Mouse (Mus musculus) cerebellum, adult 9-11 months (tissue): ENCODE results near the gene Scyl2.
A peak's percentile ranks its signal among the peaks of the same experiment; 100 is the strongest.
"Not testable (repeated sequence)": the region's sequence is repeated elsewhere in the genome, so short reads cannot be mapped to it uniquely, and the experiment has no call there.

Source experiments
- DNase-seq: peaks from one replicate; pipeline ENCODE4 v3.0.0; 2022

Gene Scyl2

DNA sequence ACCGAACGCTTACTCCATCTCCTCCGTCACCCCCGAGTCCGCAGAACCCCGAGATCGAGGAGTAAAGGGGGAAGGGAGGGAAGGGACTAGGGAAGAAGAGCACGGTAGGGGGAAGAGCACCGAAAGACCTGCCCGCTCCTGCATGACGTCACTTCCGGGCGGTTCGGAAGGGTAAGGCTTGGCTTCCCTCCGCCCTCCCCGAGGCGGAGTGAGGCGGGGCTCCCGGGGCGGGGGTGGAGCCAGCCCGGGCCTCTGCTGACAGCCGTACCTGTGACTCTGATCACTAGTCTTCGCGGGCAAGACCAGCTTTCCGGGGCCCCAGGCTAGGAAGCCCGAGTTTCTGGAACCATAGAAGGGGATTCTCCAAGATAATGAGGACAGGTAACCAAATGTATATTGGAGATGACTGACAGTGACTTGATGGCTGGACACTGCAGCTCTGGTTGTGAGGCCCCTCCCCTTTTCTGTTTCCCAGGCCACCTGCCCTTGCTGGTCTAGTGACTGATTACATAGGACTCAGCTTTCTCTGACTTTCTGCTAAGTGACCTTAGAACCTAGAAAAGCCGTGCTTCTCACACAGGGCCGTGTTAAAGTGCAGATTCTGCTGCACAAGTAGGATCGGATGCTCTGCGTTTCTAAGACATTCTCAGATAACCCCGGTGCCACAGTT is at the start of gene Scyl2:
Scyl2 (minus strand) TSS at position 147 of the 670 bp plus-strand sequence.
- peak; percentile 96 for DNase-seq

- peak; percentile 90 for DNase-seq
Observed at GRCm38 (mm10) chr10:89732001-89732794, 46.1 kb upstream of the Scyl2 start, which contains the start of gene Actr6. Gene Actr6 (minus strand): TSS chr10:89732295.

DNA sequence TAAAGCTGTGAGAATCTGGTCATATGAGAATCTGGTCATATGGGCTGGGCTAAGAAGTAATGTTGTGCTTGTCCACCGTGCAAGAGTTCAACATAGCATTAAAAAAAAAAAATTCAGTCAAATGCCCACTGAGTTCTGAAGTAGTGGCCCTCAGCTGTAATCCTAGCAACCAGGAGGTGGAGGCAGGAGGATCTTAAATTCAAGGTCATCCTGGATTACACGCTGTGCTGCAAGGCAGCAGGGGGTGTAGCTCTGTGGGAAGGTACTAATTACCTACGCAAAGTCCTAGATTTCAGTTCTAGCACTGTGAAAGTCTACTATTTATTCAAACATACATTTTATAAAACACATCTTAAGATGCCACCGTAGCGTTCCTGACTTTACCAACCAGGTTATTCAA is 45.3 kb upstream of the Scyl2 start:
- DNase-seq, result no peak

DNA sequence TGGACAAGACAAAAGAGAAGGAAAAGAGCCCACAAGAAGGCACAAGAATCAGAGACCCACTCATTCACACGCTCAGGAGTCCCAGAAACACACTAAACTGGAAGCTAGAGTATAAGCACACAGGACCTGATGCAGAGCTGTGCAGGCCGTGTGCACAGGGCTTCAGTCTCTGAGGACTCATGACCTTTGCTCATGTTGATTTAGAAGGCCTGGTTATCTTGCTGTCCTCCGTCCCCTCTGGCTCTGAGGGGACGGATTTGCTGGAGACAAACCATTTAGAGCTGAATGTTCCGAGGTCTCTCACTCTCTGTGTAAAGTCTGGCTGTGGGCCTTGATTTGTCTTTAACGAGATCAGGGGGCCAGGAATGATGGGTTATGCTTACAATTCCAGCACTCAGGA is 44.3 kb upstream of the Scyl2 start:
- no peak for DNase-seq

- DNase-seq, result no peak
Observed at GRCm38 (mm10) chr10:89722247-89723195, 36.4 kb upstream of the Scyl2 start.

DNA sequence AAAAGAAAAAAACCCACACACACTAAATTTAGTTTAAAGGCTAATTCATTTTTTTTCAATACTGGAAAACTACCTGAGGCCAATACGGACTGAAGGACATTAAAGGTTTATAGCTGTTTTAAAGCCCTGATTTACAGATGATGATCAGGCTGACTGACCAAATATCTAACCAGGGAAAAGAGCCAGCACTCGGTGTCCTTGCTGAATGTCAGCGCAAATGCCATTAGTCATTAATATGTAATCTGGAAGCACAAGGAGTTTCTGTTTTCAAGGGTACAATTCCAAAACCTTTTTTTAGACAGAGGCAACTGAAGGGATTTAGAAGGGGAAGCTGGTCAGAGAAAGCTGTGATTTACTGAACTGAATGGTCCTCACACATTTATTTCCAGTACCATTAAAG is 34.7 kb upstream of the Scyl2 start:
- no peak for DNase-seq

DNA sequence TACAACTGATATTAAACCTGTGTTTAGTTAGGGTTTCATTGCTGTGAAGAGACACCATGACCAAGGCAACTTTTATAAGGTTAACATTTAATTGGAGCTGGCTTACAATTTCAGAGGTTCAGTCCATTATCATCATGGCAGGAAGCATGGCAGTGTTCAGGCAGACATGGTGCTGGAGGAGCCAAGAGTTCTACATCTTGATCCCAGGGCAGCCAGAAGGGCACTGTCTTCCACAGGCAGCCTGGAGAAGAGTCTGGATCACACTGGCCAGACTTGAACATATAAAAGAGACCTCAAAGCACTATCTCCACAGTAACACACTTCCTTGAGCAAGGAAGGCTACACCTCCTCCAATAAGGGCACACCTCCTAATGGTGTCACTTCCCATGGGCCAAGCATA is 34.2 kb upstream of the Scyl2 start:
- no peak for DNase-seq

DNA sequence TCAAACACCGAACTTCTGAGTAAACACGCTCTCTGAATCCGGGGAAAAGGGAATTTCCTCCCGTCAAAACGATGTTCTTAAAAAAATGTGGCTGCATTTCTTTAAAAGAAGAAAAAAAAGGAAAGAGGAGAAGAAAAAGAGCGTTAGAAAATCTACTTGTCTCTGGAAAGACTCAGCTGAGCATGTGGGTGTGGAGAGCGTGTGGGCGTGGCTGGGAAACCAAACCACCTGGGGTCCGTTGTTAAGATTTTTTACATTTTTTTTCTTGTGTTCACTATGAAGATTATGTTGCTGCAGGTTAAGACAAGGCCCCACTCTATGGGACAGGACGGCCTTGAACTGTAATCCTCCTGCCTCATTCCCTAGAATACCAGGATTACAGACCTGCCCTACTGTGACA is 28.8 kb upstream of the Scyl2 start:
- DNase-seq, result no peak

GRCm38 (mm10) chr10:89708720-89709119 is 22.6 kb upstream of the Scyl2 start:
- DNase-seq, result no peak

DNA sequence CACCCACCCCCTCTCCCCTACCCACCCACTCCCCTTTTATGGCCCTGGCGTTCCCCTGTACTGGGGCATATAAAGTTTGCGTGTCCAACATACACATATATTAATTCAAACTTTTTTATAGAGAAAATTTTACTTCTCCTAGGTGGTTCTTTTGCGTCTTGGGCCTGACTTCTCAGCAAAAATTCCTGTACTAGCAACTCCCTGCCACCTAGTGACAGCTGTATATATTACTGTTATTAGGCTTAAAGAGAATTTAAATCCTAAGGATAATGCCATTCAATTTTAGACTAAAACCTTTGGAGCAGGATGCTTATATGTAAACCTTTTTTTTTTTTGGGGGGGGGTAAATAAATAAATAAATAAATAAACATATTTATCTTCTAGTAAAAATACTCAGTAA is 21.3 kb upstream of the Scyl2 start:
- DNase-seq, result no peak

DNA sequence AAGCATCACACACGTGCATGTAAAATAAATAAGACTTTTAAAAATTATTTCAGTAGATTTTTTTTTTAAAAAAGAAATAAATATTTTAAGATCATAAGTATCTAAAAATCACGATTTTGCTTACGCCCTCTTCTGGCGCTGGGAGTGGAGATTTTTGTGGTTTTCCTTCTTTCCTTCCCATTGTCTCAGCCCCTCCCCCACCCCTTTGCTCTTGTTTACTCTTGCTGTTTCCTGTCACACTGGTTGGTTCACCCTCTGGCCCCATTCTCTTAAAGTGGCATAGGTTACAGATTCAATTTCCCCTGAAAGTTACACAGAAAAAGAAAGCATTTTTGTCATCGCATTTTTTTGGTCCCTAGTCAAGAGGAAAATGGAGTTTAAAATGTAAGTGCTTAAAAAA is 17.0 kb upstream of the Scyl2 start:
- DNase-seq, result no peak

GRCm38 (mm10) chr10:89697956-89698355 is 11.9 kb upstream of the Scyl2 start:
- no peak for DNase-seq

DNA sequence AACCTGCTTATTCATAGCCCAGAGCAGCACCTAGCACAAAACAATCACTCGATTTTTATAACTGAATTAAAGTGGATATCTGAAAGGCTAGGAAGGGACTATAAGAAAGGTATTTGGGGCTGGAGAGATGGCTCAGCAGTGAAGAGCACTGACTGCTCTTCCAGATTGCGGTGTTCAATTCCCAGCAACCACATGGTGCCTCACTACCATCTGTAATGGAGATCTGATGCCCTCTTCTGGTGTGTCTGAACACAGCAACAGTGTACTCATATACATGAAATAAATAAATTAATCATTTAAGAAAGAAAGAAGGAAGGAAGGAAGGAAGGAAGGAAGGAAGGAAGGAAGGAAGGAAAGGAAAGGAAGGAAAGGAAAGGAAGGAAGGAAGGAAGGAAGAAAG is 10.2 kb upstream of the Scyl2 start:
- DNase-seq, result not testable (repeated sequence)

DNA sequence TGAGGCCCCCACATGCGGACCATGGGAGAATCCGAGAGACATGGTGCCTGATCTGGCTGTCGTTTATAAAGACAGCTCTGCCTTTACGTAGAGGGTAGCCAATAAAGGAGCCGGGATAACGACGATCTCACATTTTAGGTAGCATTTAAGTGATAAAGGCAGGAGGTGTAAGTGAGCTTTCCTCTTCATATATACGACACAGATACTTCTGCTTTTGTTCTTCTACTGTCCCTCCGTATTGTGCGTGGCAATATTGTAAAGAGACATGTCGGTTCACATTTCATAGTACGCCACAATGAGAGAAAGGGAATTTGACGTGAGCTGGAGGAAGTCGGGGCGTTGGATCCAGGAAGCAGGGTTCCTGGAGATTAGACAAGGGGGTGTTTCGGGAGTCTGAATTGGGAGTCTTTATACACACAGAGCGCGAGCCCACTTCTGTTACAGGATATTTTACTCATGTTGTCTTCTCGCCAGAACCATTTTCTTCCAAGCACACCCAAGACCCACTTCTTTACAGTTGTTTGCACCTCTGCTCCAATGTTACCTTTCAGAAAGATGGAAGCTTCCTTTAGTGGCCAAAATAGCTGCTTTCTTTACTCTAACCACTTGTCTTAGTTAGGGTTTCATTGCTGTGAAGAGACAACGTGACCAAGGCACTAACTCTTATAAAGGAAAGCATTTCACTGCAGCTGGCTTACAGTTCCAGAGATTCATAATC is 9.3 kb upstream of the Scyl2 start:
- no peak for DNase-seq

DNA sequence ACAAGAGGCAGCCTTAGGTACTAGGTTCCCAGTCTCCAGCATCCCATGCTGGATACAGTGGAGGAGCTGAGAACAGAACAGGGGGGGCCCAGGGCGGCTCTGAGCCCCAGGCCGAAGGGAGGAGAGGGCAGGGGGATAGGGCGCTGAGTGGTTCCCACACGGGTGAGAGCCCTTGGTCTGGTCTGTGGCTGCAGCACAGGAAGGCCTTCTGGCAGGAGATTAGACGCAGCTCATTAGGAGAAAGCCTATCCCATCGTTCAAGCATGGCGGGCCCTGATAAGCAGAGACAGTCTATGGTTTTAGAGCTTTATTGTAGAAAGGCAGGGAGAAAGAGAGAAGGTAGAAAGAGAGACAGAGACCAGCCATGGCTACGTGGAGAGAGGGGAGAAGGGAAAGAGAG is 3.9 kb upstream of the Scyl2 start:
- no peak for DNase-seq

DNA sequence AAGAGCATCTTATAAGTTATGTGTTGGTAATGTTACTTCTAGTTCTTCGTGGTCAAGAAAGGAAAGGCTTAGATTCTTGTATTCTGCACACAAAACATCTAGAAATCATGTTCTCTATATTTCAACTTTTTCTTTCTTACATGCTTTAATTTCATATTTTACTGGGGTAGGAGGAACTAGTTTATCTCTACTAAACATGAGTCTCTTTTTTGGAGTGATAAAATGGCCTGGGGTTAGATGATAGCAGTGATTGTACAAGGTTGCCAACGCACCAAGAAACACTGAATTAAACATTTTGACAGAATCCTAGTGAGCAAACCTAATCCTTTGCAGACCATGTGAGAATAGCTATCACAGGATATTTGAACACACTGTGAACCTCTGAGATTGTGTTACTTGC is 1.4 kb upstream of the Scyl2 start:
- DNase-seq, result no peak

GRCm38 (mm10) chr10:89685391-89686138 is 520 bp downstream of the Scyl2 start:
- no peak for DNase-seq

GRCm38 (mm10) chr10:89682961-89683360 is 3.1 kb downstream of the Scyl2 start:
- no peak for DNase-seq

- no peak for DNase-seq
Observed at GRCm38 (mm10) chr10:89682157-89682556, 3.9 kb downstream of the Scyl2 start.

DNA sequence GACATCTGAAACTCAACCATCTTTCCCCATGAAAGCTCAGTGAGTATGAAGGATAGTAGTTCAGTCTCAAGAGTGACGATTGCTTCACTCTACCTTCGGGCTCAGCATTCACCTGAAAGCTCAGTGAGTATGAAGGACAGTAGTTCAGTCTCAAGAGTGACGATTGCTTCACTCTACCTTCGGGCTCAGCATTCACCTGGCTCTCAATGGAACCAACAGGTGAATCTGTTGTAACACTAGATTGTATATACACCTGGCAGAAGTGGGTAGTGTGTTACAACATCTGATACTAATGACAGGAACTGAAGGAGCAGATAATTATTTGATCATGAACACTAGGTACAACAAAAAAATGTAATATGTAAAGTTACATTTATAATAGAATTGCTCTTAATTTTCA is 4.4 kb downstream of the Scyl2 start:
- no peak for DNase-seq

DNA sequence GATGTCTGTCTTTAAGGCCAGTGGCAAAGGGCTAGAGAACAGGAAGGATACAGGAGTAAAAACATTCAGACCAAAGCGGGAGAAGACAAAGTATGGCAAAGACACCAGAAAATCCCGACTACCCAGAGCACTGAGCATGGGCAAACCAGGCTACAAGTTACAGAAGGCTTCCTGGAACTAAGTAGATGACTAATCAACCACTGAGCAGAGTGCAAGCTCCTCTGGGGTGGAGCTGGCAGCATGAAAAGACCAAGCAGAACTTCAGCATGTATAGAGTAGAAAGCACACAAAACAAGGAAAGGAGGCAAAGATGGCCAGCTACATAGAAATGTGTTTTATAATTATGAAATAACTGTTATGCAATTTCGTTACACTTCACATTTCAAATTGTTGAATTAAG is 5.6 kb downstream of the Scyl2 start:
- DNase-seq, result no peak

GRCm38 (mm10) chr10:89679448-89679847 is 6.6 kb downstream of the Scyl2 start:
- DNase-seq, result no peak
